Mouse (Mus musculus) right cerebral cortex, postnatal 4 days (tissue): Measurements from ENCODE around the gene Ptprk.

Experiments
- DNase-seq: peaks from one replicate; pipeline ENCODE4 v3.0.0-alpha.2; 2022

Ptprk gene

DNA sequence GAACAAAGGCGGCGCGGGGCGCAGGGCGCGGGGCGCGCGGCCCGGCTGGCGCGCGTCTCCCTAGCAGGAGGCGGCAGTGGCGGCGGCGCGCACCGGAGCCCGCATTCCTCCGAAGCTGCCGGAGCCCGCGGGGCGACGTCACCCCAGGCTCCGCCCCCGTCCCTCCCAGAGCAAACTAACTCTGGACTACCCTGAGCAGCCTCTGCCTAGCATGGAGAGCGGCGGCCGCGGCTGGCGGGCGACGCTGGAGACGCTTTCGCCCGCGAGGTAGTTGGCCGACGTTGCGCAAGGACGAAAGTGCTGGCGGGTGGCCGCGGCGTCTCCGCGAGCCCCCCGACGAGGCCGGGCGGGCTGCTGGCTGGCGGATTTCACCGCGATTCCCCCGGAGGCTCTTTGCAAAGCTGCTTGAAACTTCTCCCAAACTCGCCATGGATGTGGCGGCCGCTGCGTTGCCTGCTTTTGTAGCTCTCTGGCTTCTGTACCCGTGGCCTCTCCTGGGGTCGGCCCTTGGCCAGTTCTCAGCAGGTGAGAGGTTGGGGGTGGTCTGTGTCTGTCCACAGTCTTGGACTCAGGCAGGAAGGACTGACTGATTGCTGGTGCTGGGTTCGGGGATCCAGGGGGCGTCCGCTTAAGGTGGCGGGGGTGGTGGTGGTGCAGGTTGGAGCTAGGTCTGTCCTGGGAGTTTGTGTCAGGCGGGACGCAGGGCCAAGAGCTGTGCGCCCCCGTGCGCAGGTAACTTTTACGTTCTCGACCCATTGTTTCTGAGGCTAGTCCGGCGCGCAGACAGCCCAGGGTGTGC lies at the start of gene Ptprk:
Ptprk (plus strand) TSS at position 168 of the 799 bp plus-strand sequence.
- DNase-seq, result peak; percentile 88

DNA sequence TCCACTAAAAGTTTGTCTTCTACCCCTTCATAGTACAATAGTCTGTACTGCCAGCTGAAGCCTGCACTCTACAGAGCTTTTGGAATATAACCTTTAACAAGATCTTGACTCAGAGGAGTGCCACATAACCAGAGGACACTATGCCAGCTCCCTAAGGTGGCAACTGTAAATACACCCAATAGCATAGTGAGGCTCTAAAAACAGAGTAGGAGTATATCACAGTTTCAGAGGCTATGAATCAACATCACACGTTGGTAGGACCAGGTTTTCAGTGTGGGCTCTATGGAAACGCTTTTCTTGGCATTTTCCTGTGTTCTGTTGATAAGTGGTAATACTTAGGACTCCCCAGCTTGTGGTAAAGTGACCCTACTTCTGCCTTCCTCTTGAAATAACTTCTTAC lies 46.8 kb upstream of the Ptprk start:
- DNase-seq, result no peak

DNA sequence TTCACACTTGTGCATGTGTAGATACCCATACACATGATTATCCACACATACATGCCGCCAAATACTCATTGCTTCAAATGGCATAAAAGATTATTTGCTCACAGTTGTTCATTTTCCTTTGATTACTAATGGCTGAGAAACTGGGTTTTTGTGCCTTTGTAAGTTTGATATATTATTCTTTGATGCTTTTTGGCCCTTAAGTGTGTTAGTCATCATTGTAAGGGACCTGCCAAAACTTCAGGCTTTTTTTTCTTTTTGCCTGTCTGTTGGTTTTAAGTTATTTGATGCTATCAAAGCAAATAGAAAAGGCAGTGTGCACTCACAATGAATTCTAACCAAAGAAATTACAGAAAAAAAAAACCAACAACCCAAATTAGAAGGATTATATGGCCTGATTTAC lies 38.2 kb upstream of the Ptprk start:
- DNase-seq, result no peak

DNA sequence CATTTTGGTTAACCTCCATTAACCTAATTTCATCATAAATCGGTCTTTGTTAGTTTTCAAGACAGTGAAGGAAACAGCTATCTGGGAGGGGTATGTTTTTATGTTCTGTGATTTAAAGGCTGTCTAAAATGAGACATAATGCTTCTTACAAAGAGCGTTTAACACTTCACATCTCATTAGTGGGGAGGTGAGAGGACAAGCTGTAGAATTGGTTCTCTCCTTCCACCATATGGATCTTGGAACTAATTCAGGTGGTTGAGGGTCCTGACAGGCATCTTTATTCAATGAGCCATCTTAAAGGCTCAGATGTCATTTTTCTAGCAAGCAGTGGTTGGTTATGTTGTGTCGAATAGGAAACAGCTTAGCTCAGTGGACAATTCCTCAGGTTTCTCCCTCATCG lies 19.9 kb upstream of the Ptprk start:
- DNase-seq, result no peak

DNA sequence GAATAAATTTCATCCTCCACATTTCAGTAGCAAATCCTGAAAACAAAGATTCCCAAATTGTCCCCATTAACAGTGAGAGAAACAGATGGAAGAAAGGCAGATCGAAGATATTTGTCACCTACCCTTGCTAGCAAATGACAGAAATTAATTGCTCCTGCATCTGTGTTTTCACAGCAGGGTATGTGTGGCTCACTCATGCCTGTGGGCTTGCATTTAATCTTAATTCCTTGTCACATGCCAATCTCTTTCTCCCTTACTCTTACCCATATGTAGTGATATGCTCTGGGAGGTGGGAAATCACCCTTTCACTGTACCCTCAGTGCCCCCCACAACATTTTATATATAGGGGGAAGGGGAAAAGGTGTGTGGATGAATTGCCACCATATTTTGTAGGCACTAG lies 15.4 kb upstream of the Ptprk start:
- DNase-seq, result no peak

DNA sequence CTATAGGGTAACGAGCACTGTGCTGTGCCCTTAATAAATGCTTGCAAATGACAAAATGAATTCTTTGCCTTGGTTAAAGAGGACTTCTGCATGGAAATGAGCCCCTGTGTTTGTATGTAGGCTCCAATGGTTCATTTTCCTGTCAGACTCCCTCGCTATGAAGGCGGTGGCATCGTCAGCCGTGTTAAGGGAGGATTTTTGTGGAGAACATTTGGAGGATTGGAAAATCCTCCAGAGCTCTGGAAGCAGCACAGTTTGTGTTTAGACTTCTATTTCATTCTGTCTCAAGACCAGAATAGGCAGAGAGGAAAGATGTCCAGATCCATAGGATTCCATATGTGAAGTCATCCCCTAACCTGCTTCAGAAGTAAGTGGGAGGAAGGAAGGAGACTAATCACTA lies 6.6 kb upstream of the Ptprk start:
- DNase-seq, result peak; percentile 22

DNA sequence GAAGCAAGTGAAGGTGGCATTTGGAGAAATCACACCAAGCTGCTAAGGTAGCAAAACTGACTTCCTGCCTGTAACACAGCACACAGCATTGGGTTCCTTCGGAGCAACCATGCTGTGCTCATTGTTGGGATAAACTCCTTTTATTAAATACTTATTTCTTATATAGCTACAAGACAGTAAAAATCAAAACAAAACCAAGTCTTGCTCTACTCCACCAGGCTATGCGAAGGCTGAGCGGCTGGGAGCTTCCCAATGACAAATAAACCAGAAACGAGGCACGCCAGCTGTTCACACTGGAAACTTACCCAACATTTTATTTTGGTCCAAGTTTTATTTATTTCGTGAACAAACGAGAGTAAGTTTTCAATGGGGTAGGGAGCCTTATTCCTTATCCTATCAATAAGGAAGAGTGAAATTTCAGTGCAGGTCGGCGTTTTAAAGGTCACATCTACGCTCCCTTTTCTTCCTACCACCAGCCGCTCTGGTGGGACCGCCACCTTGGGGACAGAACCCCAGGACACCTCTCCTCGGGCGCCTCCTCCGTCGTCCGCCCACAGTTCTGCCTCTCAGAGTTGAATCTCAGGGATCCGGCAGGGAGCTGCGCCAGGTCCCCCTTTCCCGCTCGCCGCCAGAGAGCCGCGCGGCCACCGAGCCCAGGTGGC lies 498 bp upstream of the Ptprk start:
- DNase-seq, result peak; percentile 31

DNA sequence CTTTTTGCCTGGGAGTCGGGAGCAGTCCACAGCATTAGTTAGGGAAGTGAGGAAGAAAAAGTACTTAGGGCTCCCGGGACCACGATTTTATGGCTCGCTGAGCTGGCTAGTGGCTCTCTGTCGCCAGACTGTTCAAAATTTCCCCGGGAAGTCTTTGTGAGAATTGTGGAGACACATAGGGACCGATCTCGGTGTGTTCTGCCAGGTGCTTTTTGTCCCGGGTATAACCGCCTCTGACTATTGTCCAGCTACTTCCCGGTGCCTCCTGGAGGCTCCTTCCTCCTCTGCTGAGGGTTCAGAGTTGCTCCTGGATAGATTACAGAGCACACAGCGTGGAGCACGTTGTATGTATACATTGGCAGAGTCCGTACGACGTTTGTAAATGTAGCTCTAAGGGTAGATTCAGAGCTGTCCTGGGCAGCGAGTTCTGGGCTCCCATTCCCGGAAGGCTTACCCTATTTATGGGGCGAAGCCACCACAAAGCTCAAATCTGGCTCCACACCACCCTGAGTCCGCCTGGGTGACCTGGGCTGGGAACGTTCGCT lies 943 bp downstream of the Ptprk start:
- peak; percentile 21 for DNase-seq

DNA sequence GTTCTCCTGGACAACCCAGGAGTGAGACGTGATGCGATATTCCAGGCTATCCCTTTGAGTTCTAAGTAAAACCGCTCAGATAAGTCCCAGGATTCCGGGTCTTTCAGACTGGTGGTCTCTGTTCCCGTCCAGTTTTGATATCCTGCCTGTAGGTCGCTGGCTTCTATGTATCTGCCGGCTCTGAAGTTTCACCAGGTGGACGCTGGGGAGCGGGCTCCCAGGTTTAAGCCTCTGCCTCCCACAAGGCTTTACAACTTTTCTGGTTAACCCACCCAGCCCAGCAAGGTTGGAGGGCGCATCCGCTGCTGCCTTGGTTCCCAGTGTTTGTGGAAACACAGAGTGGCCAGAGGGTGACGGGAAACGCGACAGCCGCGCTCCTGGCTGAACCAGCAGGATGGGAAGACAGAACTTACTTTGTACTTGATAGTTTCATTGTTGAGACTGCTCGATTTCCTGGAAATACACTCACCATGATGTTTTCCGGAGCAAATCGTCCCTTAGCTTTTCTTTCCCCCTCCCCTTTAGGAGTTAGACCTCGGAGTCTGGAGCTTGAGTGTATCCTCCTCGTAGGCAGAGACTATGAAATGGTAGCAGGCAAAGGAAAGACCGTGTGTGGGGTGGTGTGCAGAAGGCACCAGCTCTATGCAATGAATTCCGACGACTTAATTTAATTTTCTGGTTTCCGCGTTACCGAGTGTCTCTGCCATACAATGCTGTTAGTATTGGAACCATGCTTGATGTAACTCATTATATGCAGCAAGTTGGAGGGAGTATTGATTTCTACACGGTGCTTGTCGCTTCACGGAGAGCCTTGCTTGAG lies 1.6 kb downstream of the Ptprk start:
- DNase-seq, result peak; percentile 24

DNA sequence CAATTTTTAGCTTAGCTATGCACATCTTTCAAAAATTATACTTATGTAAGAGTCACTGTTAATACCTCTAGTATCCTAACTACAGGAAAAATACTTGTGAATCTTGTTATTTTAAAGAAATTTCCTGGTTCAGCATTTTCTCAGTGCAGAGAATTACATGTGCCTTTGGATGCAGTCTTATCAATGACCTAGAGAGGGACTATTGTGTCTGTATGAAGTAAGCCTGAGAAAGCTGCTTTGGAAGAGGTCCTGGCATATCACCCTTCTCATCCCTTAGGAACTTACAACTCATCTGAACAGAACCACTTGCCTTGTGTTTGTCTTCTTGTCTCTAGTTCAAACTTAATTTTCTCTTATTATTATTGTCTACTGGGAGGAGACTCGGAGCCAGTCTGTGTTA lies 3.6 kb downstream of the Ptprk start:
- no peak for DNase-seq

DNA sequence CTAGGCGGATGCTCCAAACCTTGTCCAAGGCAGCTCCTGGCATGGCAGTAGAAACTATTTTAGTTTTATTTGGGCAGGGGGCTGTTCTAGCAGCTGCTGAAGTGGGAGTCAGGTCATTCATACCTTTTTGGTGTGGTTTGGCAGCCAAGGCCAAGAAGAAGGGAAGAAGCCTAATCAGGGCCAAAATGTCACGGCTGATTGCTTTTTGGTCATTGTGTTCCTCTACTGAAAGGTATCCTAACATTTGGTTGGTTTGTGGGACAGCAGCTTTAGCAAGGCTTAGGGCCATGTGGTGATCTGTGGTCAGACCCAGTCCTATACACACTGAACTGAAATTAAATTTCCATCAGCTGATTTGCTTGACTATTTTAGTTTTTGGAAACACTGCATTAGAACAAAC lies 6.6 kb downstream of the Ptprk start:
- DNase-seq, result no peak

DNA sequence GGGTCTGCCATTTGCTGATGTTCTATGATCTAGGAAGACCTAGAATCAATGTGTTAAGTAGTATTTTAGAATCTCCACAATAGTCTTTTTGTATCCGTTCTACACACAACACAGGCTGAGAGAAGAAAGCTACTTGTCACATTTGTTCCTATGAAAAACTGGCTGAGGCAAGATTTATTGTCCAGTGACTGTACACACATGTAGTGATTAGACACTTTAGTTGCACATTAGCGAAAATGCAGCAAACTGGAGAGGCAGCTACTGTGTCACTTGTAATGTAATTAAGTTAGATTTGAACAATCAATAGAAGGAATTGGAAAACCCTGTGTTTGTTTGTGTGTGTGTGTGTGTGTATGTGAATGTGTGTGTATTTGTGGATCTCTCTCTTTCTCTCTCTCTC lies 8.6 kb downstream of the Ptprk start:
- DNase-seq, result no peak

DNA sequence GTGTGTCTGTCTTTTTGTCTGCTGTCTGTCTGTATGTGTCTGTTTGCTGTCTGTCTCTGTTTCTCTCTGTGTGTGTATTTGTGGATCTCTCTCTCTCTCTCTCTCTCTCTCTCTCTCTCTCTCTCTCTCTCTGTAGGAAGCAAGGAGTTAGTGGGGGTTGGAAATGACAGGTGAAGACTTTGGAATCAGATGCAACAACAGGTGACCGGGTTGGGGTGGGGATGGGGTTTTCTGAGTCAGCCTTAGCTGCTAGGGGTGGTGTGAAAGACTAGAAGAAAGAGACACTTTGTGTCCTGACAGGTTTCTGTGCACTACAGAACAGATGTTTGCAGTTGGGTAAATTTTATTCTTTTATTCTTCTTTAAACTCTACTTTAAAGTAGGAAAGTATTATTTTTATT lies 9.0 kb downstream of the Ptprk start:
- no peak for DNase-seq

DNA sequence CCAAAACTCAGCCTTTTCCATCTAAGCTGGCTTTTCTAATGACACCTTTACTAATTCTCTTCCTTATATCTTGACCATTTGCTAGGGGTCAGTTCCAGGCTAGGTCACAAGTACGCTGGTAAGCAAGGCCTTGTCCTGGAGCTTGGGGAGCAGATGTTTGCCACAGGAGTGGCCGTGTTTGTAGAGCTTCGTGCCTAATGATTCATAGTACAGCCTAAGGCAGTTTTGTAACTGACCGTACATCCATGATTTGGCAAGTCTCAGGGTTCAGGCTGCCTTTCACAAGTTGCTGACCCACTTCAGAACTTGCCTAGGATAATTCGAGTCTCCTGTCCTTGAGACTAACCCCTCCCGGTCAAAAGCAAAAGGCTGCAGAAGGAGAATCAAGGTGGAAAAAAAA lies 12.7 kb downstream of the Ptprk start:
- DNase-seq, result no peak

DNA sequence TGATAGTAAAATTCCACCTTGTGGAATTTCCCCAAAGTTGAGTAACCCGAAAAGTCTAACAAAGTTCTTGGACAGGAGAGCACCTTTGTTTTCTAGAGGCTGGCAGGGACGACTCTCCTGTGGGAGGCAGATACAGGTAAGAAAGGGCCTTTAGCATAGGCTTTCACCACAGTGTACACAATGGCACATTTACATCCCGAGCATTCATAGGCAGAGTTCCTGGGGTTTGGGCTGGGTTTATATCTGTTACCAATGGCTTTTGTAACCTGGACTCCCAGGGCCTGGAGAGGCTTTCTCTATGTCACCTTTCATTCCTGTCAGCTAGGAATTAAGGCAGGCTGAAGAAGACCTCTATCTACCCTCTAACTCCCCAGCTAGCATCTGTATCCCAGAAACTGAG lies 13.1 kb downstream of the Ptprk start:
- DNase-seq, result no peak

DNA sequence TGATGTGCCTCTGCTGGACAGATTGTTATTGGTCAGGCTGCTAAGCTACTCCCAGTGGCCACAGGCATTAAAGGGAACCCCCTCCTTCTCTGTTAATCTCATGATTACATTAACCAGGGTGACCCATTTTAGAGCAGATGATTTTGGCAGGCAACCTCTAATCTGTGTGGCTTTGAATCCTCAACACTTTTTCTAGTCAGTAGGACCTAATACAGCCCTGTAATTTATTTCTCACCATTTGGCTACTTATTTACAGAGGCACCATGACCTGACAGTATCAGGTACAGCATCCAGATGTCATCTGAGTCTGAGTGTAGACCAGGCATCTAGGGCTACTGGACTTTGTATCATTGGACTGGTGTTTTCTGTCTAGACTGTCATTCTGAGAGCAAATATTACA lies 21.4 kb downstream of the Ptprk start:
- DNase-seq, result no peak

DNA sequence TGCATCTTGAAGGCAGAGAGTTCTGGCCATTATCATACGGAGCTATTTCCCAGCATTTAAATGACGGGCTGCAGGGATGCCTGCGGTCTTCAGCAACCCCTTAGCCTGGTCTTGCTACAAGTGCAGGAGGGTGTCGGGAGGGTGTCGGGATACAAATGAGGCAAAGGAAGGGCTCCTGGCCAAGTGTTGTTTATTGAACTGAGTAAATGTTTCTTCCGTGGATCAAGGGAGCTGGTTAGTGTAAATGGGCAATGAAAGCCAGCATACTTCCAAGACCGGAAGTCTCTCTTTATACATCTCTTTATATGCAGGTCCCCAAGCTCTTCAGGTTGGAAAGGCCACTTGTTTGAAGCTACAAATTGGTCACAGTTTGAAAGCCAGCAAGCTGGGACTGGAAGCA lies 23.0 kb downstream of the Ptprk start:
- DNase-seq, result peak; percentile 16

DNA sequence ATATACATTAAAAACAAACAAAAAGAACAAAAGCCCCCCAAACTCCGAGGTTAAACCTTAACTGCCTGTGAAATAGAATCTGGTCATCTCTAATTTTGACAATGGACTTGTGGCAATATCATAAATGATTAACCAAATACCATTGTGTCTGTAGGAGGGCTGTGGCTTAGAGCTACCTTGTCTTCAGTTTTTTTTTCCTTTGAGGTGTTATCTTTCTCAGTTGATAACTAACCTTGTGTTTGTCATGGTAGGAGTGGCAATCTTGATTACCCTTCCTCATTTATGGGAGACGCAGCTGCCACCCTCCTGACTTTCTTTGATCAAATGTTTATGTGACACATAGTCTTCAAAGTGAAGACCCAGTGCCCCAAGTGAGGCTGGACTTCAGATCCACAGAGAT lies 24.3 kb downstream of the Ptprk start:
- no peak for DNase-seq

DNA sequence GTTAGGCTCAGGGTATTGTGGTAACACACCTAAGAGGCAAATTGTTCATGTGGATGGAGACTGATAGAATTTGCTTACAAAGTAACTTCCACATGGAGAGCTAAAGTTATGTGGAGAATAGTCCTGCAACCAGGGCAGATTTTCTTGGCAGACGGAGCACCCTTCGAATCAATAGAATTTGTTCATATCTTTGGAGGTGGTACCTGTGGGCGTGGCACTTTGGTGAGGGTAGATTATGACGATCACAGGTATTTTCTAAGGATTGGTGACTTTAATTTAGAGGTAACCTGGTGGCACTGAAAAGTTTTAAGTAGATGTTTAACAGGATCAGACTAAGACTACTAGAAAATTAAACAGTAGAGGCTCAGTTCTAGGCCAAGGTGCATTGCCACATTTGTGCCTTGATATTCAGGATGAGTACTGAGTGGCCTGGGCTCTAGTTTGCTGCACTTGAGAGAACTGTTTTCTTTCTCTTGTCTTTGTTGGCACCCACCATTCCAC lies 28.8 kb downstream of the Ptprk start:
- no peak for DNase-seq

DNA sequence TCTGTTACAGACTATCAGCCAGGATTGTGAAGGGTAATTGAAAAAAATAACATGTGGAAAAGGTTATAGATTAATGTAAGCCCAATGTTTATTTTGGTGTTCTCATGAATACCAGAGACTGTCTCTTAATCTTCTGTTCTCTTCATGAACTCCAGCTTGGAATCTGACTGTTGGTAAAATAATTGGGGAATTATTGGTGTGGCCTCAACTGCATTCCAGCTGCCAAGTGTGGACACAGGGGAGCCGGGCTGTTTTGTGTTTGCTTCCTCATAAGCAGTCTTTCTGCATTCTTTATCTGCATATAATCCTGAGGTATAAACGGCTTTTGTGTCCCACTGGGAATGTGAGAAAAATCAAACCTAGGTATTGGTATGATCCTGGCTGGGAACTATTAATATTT lies 29.3 kb downstream of the Ptprk start:
- DNase-seq, result no peak

DNA sequence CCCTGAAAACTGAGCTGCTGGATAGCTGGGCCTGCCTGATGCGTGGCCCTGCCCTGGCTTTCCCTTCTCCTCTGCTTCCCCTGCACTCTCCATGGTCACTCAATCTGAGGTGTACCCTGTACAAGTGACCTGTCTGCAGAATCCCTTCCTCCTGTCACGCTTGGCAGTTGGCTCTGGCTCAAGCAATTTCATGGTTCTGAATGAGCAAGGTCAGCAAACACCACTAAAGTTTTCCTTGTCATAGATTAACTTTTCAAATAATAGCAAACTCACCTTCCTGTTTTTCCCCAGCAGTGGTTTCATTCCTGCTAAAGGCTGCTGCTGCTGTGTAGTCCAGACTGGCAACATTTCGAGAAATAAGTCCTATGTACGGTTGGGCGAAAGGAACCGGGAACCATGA lies 30.6 kb downstream of the Ptprk start:
- no peak for DNase-seq

DNA sequence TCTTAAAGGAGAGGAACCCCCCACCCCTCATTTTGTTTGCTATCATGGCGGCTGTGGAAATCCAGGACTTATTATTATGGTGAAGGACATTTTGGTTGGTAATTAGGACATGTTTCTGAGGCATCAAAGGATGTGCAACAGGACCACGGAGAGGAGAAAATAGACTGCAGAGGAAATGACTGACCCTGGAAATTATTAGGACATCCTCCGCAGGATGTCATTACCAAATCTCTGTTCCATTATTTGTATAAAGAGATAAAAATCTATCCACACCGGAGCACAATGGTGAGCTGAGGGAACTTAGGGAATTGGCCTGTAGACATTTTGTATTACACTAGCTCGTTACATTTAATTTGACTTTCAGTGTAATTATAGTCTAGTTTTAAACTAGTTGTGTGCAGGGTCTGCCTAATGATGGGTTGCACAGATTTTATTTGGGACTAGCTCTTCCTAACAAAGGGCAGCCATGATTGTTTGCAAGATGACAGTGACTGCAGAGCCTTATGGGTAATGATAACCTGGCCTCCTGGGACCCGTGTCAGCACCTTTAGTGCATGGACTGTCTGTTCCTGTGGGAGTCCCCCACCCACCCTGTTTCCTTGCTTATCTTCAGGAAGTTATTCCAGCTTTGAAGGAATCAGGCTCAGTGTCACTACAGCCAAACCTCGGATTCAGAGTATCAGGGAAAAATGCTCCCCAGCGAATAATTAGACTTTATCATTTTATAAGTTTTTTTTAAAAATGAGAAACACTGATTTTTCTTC lies 38.4 kb downstream of the Ptprk start:
- DNase-seq, result no peak

DNA sequence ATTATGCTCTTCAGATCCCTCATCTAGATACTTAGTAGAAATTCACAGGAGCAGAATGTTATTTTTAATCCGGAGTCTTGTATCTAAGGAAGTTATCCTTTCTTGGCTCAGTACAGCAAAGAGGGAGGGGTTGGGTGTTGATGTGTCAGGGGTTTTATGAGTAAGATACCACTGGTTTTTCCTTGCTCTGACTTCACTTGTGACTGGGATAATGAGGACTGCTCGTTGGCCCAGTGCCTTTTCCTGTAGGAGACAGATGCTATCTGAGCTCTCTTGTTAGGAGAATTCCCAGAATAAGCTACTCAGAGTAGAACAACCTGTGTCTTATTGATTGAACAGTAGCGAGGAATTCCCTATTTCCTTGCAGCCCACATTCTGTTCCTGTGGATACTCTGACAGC lies 39.3 kb downstream of the Ptprk start:
- peak; percentile 30 for DNase-seq
